Mouse (Mus musculus): ENCODE measurements around the gene Ncs1. TPM values are rescaled to one million over a fixed set of nuclear protein-coding genes. Genes with fewer than 3 reads are reported as not detected.

Ncs1 gene
- 0.82 TPM for polyA plus RNA-seq (2014; fragmentation: Illumina TruSeq; extraction: RNeasy Lipid Tissue Mini Kit (QIAGEN cat#74804); ENCODE audit: low read depth, low replicate concordance)

DNA sequence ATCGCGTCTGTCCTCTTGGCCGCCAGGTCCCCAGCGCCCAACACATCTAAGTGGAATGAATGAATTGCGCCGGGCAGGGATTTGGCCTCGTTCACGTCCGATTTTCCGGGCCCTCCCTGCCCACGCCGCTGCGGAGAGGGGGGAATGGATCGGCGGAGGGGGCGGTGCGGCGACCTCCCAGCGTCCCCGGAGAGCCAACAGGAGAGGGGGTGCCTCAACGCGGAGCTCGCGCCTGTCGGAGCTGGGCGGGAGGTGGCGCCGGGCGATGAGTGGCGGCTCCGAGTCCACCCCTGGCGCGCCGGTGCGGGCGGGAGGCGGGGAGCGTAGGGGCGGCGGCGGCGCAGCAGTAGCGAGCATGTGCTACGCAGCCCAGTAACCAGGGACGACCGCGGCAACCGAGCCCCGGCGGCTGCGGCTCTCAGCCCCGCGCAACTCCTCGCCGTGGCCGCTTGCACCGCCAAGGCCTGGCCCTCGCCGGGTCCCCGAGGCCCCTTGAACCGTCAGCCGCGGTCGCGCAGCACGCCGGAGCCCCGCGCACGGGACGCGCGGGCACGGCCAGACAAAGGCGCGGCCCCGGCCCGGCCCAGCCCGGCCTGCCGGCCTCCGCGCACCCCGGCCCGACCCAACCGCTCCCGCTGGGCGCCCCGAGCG is at the start of gene Ncs1:
Gene Ncs1 (plus strand): TSS at position 333 of the 651 bp plus-strand sequence.

DNA sequence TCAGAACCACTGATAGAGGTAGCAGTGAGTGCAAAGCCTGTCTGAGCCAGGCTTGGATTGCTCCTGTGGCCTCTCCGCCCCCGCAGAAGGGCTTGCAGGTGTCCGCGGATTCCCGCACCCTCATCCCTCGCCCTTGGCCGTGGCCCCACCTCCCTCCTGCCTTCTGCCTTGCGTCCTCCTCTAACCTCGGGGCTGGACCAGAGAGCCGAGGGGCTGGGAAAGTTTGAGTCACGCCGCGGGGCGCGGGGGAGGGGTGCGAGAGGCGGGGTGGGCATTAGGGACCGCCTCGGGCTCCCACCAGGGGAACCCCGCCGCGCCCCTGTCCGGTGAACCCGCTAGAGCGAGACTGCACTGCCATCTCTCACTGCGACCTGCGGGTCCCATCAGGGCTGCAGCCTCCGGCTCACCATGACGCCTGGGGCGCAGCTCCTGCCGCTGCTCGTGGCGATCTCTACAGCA is 68.4 kb downstream of the Ncs1 start, which contains the start of gene Hmcn2:
Gene Hmcn2 (plus strand): TSS at position 409 of the 459 bp plus-strand sequence.

Other genes with a start within 250 kb of the Ncs1 start
- 45.0 TPM for gene Fnbp1, start 103.8 kb upstream of the Ncs1 start, polyA plus RNA-seq (2014; fragmentation: Illumina TruSeq; extraction: RNeasy Lipid Tissue Mini Kit (QIAGEN cat#74804); ENCODE audit: low read depth, low replicate concordance)
- gene Gpr107, start 93.5 kb upstream of the Ncs1 start, polyA plus RNA-seq (2014; fragmentation: Illumina TruSeq; extraction: RNeasy Lipid Tissue Mini Kit (QIAGEN cat#74804); ENCODE audit: low read depth, low replicate concordance), result 49.4 TPM
- not detected for gene Hmcn2, start 68.6 kb downstream of the Ncs1 start, polyA plus RNA-seq (2014; fragmentation: Illumina TruSeq; extraction: RNeasy Lipid Tissue Mini Kit (QIAGEN cat#74804); ENCODE audit: low read depth, low replicate concordance)
- 2.6 TPM for gene Ass1, start 224.4 kb downstream of the Ncs1 start, polyA plus RNA-seq (2014; fragmentation: Illumina TruSeq; extraction: RNeasy Lipid Tissue Mini Kit (QIAGEN cat#74804); ENCODE audit: low read depth, low replicate concordance)